Mouse (Mus musculus) ES-Bruce4 (cell line): ENCODE results near the gene Slc39a5.

Experiments used
- CTCF ChIP-seq: IDR thresholded peaks from one replicate; pipeline ENCODE4 v1.8.1; 2011; ENCODE audit warnings: low read depth, low read length
- EP300 ChIP-seq: IDR thresholded peaks from 2 replicates; pipeline ENCODE4 v1.6.1; 2011; ENCODE audit warnings: low read depth, low read length; ENCODE audit not compliant: insufficient read depth
- POLR2A ChIP-seq: IDR thresholded peaks from one replicate; pipeline ENCODE4 v1.8.1; 2011; ENCODE audit warnings: low read length; ENCODE audit not compliant: insufficient read depth

DNA sequence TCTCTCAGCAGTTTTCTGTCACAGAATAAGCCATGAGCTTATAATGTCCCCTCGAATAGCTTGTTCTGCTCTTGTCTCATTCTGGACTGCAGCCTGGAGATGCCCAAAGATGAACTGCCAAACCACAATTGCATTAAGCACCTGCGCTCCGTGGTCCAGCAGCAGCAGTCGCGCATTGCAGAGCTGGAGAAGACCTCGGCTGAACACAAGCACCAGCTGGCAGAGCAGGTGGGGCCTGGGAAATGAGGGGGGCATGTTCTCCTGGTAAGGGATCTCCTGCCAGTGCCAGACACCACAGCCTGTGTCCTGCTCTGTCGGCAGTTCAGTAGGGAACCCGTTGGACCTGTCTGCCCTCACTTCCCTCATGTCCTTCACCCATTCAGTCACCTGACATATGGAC lies 35.3 kb upstream of the Slc39a5 start:
- TF ChIP-seq CTCF (no peak), EP300 (no peak), POLR2A (no peak)
